Mouse (Mus musculus) CD8-positive naive resting alpha-beta T cell, adult 2 months (primary cell): Measurements from ENCODE around the gene Hlx.
A peak's percentile ranks its signal among the peaks of the same experiment; 100 is the strongest.

Experiments used
- DNase-seq, 2 experiments: peaks; one replicate each; pipeline ENCODE4 v3.0.0; 2022; ENCODE audit warnings: low read depth in 2 of 2, low spot score in 2 of 2

The Hlx gene

DNA sequence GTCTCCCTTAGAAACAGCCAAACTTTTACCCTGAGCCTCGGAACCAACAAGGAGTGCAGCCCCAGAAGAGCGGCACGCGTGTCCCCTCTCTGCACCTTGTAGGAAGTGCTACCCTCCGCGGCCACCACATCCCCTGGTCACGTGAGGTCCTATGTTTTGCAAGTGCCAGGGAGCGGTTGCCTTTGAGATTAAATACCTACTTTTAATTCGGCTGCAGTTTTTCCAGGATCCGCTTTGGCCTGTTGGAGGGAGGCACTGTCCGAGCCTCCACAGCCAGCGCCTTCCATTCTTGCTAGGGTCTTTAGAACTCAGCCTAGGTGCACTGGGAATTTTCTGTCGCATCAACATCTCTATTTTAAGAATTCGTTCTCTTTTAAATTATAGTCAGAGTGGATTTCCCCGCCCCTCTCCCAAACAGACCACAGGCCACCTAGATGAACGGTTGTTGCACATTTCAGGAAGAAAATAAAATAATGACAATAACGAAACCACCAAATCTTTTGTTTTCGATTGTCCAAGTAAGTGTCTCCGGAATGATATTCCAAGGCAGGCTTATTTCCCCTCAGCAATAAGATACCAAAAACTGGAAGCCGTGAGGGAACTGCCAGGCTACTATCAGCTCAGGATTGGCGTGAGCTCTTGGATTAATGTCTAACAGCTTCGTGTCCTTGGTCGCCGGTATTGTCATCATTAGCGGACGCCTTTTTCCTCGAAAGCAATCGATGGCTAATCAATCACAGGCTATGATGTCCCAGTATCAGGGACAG lies 1.1 kb upstream of the Hlx start:
- DNase-seq = peak in 1 of 2 experiments; percentile 17

DNA sequence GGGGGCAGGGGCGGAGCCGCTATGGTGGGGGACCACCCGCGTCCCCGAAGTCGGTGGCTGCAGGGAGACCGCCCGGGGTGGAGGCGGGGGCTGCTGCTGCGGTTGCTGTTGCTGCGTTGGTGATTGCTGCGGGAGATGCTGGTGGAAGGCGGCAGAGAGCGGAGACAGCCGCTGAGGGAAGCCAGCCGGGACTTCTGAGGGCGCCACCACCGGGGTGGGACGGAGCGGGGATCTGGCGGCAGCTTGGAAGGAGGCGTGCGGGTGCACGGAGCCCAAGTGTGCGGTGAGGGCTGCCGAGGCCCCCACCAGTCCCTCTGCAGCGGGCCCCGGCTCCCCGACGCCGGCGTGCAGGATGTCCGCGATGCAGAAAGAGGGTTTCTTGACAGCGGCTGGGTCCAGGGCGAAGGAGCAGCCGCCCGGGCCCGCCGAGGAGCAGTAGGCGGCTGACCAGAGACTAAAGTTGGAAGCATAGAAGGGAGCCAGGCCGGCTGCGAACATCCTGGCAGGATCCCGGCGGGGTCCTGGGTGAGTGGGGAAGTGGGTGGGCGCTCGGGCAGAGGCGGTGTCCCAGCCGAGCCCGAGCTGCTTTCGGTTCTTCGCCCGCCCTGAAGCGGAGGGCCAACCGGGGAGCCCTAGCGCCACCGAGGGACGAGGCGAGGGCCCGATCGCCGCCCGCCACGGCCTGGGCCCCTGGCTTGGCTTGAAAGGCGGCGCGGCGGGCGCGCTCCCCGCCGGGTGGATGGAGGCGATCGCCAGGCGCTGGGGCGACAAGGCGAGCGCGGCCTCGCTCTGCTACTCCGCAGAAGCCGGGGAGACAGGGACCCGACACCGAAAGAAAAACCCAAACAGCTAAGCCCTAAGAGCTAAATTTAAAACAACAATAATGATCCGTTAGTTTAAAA lies 524 bp downstream of the Hlx start:
- DNase-seq = peak in 1 of 2 experiments; percentile 18

DNA sequence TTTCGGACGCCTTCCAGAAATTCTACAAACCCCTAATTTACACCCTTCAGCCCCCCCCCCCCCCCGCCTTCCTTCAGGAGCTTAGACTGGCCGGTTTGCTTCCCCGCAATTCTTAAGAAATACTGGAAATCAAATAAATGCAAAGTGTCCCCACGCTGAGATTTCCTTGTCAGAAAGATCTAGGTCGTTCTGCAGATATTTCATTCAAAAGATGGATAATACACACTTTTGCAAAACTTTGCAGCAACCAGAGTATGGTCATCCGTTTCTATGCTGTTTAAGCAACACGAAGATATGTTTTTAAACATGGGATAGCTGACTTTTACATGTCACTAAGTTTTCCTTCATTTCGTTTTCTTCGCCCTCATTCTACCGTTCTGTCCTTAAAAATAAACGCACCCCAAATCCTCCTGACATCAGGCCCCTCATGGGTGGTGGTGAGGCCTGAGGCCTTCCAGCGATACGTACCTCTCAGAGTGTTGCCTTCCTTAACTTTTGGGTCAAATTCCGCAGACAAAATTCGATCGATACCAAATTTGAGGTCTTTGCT lies 1.3 kb downstream of the Hlx start:
- DNase-seq = no peak

DNA sequence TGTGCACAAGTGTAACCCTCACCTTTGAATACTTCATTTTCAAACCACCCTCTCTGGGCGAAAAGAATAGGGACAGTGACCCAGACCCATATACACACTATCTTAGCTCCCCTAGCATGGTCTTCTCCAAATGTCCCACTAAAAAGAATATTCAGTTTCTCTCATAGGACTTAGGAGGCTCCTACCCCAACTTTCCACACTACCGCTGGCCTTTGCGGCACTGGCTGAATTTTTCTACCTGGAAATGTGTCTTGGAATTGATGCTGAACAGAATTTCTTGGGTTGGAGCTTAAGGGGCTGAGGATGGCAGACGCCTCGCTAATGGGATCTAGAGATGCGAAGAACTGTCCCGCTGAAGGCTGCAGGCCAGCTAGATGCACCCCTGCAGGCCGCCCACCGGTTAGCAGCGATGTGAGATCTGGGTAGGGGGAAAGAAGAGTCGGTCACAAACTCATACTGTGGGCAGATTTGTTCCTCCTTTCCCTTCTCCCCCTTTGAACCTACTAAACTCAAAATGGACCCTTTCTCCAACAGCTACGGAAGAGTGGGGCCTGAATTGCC lies 1.9 kb downstream of the Hlx start:
- no peak for DNase-seq

DNA sequence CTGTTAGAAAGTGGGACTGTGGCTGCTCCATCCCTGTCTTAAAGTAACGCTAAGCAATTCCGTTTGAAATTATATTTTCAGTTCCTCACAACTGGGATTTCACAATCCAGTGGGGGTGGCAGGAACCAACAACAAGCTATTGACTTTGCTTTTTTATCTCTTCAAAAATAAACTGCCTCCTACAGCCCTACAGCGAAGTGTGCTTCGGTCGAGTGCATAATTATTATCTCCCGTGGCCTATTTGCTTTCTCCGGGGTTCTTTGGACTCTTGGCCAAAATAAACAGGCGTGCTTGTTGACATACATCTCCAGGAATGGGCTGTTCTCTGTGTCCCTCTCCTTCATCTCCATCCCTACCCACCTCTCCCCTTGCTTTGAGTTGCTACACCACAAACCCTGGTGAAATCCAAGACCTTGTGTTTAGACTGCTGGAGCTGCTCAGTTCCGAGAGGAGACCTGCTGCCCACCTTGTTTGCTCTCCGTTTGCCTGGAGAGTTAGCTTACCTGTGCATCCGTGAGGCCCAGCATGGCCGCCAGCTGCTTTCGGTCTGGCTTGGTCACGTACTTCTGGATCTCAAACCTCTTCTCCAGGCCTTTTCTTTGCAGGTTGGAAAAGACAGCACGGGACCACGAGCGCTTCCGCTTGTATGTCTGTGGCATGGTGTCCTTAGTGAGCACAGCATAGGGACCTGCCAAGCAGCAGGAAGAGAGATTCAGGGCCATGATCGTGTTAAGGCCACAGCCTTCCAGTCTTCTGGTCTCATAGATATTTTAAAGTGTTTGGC lies 2.9 kb downstream of the Hlx start:
- no peak for DNase-seq

DNA sequence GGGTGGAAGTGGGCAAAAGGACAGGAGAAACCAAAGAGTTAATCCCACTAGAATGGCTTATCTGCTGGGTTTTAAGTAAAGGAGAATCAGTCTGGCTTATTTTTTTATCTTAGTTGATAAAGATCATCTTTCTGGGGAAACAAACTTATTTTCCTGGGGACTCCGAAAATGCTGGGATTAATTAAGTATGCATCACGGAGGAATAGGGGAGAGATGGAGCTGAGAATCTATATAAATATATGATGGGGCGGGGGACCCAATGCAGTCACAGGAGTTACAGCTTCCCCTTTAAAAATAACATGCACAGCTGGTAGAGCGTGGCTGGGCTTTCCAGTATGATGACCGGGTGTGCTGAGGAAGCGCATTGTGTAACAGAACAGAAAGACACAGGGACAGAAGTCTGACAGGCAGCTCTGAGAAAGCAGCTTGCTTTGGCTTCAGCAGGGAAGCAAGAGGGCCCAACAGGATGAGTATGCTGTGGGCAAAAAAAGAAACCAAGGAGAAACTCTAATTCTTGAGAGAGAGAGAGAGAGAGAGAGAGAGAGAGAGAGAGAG lies 3.8 kb downstream of the Hlx start:
- no peak for DNase-seq

DNA sequence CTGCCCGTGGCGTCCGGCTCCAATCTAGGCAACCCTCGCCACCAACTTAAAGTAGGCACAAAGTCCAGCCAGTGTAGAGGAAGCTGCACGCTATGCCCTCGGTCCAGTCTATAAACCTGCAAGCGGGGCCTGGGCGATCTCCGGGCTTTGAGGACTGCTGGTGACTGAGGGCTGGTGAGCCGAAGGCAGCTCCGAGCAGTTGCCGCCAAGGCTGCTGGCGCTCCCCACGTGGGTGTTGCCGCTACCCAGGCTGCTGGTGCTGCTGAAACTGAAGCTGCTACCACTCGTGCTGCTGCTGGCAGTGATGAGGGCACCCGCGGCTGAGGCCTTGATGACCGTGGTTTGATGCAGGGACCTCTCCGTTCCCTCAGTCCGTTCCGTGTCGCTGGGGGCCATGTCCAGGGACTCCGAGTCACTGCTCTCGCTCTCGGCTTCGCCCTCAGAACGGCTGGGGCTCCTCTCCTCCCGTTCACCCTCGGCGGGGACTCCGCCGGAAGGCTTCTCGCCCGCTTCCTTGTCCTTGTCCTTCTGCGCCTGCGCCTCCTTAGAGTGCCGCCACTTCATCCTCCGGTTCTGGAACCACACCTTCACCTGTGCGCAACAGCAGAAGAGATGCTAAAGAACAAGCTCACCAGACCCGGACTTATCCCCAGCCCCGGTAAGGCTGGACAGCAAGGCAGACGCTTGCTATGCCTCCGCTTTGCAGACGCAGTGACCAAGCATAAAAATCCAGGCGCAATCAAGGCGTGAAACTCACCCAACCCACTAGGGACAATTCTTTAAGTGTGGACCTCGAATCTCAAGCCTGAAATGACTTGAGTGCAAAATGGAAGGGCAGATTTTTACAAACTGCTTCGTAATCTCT lies 4.8 kb downstream of the Hlx start:
- DNase-seq = no peak

DNA sequence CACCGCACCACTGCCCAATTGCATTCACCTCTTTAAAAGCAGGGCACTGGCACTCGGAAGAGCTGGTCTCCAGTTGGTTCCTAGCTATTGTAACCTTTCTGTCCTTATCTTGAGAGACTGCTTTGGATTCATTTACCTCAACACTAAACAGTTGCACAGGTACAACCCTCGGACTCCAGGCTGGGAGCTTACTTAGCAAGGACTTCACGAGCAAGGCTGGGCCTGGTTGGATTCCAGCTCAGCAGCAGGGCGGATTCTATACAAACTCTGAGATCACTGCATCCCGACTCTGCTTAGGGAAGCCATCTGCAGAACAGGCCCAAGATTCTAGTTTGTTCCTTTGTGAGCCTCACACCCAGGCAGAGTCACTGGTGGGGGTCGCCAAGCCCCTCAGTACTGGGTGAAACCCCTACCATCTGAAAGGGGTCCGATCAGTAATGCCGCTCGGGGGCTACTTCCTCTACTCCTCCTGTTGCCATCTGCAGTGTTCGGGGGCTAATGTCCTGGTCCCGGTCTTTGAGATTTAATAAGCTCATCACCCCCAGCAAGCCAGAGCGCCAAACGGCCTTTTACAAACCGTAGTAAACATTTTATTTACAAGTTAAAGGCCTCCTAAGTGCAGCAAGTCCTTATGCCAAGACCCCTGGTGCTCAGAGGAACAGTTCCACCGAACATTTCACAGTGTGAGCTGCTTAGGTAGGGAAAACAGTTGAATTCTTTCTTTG lies 5.7 kb downstream of the Hlx start:
- DNase-seq = no peak

DNA sequence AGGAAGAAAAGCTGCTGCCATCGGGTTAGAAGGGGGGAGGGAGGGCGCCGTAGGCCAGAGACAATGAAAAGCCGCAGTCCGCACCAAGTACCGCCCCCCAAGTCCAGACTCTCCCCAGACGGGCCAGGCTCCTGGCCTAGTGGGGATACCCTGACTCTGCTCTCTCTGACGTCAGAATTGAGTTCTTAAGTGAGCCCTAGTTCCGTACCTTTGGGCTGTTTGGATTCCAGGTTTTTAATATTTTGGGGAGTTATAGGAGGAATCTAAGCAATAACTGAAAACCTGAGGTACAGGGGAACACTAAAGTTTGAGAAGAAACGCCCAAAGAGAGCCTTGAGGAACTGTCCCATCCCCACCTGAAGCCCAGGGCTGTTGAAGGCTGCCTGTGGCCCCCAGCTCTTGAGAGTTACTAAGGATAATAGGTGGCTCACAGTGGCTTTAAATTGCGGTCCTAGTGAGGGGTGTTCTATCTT lies 7.1 kb downstream of the Hlx start:
- no peak for DNase-seq

DNA sequence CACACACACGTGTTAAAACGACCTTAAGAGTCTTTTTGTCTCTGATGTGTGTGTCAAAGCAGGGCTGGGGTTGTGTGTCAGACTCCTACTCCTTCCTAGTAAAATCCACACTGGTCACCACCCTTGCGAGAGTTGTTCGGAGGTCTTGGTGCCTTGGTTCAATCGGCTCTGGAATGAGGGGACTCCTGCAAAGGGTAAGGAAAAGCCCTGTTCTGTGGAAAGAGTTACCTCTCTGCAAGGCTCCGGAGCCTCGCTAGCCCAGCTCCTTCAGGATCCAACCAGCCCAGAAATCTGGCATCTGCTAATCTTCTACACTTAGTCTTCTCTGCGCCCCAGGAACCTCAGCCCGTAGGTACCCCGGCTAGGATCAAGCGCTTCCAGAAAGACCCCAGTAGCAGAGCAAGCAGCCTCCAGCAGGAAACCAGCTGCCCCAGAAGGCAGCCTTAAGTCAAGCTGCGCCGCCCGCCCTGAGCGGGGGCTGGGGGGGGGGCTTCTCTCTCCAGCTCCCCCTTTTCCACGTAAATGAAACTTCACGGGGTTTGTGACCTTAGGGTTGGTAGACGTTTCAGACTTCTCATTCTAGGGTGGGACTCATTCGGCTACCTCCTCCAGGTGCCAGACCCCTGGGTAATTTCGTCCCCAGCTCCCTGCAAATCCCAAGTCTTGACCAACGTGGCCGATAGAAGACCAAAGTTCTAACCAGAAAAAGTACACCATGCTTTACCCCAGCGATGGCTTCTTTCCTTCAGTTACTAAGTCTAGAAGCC lies 7.7 kb downstream of the Hlx start:
- no peak for DNase-seq

DNA sequence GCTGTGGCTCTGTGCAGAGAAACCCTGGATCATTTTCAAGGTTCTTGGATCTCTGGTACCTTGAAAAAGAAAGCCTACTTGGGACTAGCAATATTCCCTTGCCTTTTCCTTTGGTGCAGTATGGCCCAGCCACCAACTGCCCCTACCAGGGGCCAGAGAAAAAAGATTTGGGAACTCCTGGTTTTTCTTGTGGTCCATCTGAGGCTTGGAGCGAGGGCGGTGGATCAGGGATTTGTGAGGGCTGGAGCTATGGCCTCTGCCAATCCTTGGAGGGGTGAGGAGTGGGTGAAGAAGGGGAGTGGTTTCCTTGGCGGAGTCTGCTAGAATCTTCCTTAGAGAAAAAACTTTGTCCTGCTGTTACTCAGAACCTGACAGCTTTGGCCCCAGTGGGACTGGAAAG lies 8.5 kb downstream of the Hlx start:
- no peak for DNase-seq

DNA sequence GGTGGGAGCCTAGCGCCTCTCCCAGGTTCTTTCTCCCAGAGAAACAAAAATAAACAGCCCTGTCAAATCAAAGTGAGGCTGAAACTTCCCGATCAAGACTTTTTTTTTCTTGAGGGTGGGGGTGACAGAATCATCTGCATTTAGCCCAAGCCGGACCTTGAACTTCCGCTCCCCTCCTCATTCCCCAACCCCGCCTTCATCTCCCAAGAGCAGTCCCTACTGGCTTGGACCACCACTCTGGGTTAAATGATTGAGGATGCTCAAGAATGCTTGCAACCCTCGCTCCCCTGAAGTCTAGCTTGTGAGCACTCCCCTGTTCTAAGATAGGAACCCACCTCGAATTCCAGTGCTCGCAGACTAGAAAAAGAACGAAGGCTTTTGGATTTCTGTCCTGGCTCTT lies 11.3 kb downstream of the Hlx start:
- no peak for DNase-seq

DNA sequence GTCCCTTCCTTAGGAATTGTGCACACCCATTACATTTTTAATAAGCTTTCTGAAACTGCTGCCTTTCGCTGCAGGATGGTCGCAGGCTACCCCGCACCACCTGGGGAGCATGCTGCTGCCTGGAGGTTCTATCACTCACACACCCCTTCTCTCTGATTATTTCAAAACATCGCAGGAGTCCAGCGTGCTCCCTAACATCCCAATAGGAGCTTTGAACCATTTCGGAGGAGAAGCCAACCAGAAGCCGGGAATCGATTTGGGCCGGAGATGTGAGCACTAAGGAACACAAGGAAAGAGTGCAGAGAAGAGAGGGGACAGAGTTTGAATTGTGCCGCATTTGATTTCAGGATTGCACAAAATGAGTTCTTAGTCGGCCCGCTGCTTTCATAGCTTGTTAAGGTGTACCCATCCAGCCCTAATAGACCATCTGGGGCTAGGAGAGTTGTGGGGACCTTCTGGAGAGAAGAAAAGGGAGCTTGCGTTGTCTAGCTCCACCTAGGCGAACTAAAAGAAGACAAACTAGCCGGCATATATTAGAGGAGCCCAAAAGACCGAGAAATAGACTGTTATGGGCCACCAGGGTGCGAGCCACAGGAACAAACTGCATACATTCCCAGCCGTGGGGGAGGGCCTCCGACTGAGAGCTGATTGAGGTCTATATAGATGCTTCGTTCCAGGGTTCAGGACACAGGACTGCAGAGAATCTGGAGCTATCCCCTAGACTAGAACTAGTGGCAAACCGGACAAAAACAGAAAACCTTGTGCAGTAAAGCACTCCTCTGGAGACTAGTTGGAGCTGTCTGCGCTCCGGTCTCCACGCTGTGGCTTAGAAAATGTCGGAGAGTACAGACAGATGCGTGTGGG lies 12.0 kb downstream of the Hlx start:
- no peak for DNase-seq

DNA sequence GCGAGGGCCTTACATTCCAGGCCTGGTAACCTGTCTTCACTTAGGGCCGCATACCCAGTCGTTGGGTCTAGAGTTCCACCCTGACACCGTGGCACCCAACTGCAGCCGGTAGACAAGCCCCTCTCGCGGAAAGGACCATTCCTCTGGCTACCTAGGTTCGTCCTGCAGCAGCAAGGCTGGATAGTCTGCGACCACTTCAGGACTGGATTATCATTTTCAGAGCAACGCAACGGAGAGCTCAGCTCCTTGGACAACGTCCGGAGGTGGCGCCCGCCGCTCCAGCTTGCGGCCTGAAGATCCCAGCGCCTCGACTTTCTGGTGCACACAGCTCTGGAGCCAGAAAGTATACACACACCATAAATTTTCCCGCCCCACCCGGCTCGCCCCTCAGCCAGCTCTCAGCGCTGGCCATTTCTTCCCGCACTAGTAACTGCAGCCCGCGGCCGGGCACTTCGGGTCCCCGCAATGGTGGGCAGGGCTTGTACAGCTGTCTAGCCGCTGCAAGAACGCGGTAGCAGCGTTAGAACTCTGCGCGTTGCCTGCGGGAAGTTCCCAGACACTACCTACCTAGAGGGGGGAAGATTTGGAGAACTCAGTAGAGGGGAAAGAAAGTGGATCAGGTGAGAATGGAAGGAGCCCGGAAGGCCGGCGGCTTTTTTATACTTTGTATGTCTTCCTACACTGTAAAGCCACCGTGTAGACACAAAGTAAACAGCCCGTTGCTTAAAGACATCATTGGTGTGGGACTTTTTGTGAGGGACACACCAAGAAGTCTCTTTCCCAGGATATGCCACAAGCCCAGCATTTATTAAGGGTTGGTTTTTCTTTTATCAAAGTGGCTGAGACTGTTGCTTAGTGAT lies 13.9 kb downstream of the Hlx start:
- no peak for DNase-seq

DNA sequence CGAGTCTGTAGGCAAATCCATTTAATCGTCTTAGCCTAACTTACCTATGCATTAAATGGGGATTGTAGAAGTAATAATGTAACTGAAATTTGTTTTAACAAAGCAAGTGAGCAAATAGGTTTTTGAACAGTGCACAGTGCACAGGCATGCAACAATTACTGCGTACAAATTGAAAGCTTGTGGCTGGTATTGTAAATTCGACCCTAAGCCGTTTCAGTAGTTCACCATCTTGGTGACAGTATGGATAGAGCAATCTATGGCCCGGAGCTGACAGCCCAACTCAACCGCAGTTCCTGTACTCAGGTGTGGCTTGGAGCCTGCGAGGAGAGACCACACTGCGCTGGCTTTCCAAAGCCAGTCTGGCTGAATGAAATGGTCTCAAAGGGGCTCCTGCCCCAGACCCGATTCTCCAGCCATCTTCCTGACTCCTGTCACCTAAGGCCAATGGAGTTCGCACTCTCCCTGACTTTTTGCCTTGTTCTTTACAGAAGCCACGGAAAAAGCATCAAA lies 14.7 kb downstream of the Hlx start:
- no peak for DNase-seq

DNA sequence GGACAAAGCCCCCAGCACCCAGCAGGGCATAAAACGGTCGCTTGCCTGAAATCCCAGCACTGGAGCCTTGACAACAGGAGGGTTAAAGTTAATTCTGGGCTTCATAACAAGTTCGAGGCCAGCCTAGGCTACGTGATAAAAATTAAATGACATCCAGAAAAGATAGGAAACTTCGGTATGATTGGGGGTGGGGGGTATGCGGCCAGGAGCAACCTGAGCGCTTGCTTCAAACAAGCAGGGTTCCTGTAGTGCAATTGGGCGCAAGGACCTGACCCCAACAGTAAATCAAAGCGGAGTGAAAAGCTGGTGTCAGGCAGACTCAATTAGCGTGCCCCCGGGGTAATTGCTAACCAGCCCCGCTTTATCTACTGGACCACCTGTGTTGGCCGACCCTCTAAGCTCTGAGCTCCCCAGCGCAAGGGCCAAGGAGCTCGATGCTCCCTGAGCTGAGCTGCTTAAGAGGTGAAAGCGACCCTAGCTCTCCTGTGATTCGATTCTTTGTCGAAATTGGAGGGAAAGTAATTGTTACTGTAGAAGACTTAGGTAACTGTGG lies 15.3 kb downstream of the Hlx start:
- no peak for DNase-seq
